Mouse (Mus musculus): ENCODE results near the gene Aar2. TPM values are rescaled to one million over a fixed set of nuclear protein-coding genes. Genes with fewer than 3 reads are reported as not detected.
"Not testable (repeated sequence)": the region's sequence is repeated elsewhere in the genome, so short reads cannot be mapped to it uniquely, and the experiment has no call there.

The Aar2 gene
- polyA plus RNA-seq (2016; fragmentation: Nextera tagmentation; extraction: Ambion mirVana), result 43.6 and 48.9 TPM in 2 replicates

GRCm38 (mm10) chr2:156547123-156547891 is at the start of gene Aar2:
Aar2 (plus strand) TSS chr2:156547584.
- WGBS, result 6% methylated on average over 39 of the region's 39 CpGs
- ATAC-seq (ENCODE audit: low FRiP score), result no peak

GRCm38 (mm10) chr2:156497915-156498314 is 49.5 kb upstream of the Aar2 start:
- H3K27ac ChIP-seq, result no peak overlapping the region
- peak; percentile 48; the same call in 1 of the 2 replicates for ATAC-seq (ENCODE audit: low FRiP score)
- H3K9ac ChIP-seq, result no peak overlapping the region
- no peak overlapping the region for H3K4me2 ChIP-seq (replicated peaks)
- WGBS, result 47% methylated on average over 5 of the region's 5 CpGs
- H3K4me3 ChIP-seq, result no peak overlapping the region
- H3K36me3 ChIP-seq, result peaks cover 57% of the 10 kb centered on the region
- peaks cover 13% of the 10 kb centered on the region for H3K4me1 ChIP-seq
- no peaks in the 10 kb centered on the region for H3K9me3 ChIP-seq (replicated peaks)
- no peaks in the 10 kb centered on the region for H3K27me3 ChIP-seq

More at GRCm38 (mm10) chr2:156547123-156547891, at the start of gene Aar2:
- Histone ChIP-seq H3K27me3 (no peaks in the 10 kb centered on the region), H3K27ac (peak within 1 kb of the TSS; percentile 64; the same call in 1 of the 2 replicates), H3K9me3 (replicated peaks) (no peaks in the 10 kb centered on the region), H3K9ac (peak within 1 kb of the TSS; percentile 87), H3K4me1 (peaks cover 11% of the 10 kb centered on the region), H3K36me3 (peaks cover 17% of the 10 kb centered on the region), H3K4me2 (replicated peaks) (peak within 1 kb of the TSS; percentile 78), H3K4me3 (peak within 1 kb of the TSS; percentile 78)

- Histone ChIP-seq H3K4me2 (replicated peaks) (no peak overlapping the region), H3K27me3 (no peaks in the 10 kb centered on the region), H3K36me3 (peaks cover 51% of the 10 kb centered on the region), H3K9me3 (replicated peaks) (no peaks in the 10 kb centered on the region), H3K9ac (no peak overlapping the region), H3K4me1 (no peaks in the 10 kb centered on the region; the same call in 1 of the 2 replicates), H3K4me3 (no peak overlapping the region), H3K27ac (no peak overlapping the region)
- WGBS, result 93% methylated on average over 1 of the region's 1 CpGs
- no peak for ATAC-seq (ENCODE audit: low FRiP score)
These were observed 46.4 kb upstream of the Aar2 start for GRCm38 (mm10) chr2:156501025-156501424.

- Histone ChIP-seq H3K9ac (no peak overlapping the region), H3K9me3 (replicated peaks) (no peaks in the 10 kb centered on the region), H3K4me2 (replicated peaks) (no peak overlapping the region), H3K27me3 (no peaks in the 10 kb centered on the region), H3K4me3 (no peak overlapping the region), H3K36me3 (peaks cover 70% of the 10 kb centered on the region), H3K4me1 (no peaks in the 10 kb centered on the region), H3K27ac (no peak overlapping the region)
- 95% methylated on average over 13 of the region's 13 CpGs for WGBS
- ATAC-seq (ENCODE audit: low FRiP score), result no peak
These were observed 41.9 kb upstream of the Aar2 start for GRCm38 (mm10) chr2:156505533-156505932.

- peaks cover 60% of the 10 kb centered on the region for H3K36me3 ChIP-seq
- no peak for ATAC-seq (ENCODE audit: low FRiP score)
- no peaks in the 10 kb centered on the region for H3K4me1 ChIP-seq
- H3K27me3 ChIP-seq, result no peaks in the 10 kb centered on the region
- no peak overlapping the region for H3K4me3 ChIP-seq
- WGBS, result 83% methylated on average over 7 of the region's 7 CpGs
- H3K4me2 ChIP-seq (replicated peaks), result no peak overlapping the region
- H3K9me3 ChIP-seq (replicated peaks), result no peaks in the 10 kb centered on the region
- no peak overlapping the region for H3K27ac ChIP-seq
- no peak overlapping the region for H3K9ac ChIP-seq
These were observed 35.4 kb upstream of the Aar2 start for GRCm38 (mm10) chr2:156512028-156512427.

GRCm38 (mm10) chr2:156512561-156512960 is 34.8 kb upstream of the Aar2 start:
- Histone ChIP-seq H3K27ac (no peak overlapping the region), H3K36me3 (peaks cover 55% of the 10 kb centered on the region), H3K4me1 (no peaks in the 10 kb centered on the region), H3K9ac (no peak overlapping the region), H3K9me3 (replicated peaks) (no peaks in the 10 kb centered on the region), H3K4me2 (replicated peaks) (no peak overlapping the region), H3K4me3 (no peak overlapping the region), H3K27me3 (no peaks in the 10 kb centered on the region)
- 70% methylated on average over 5 of the region's 6 CpGs for WGBS
- no peak for ATAC-seq (ENCODE audit: low FRiP score)

GRCm38 (mm10) chr2:156515102-156515501 is 32.3 kb upstream of the Aar2 start:
- Histone ChIP-seq H3K4me2 (replicated peaks) (no peak overlapping the region), H3K9me3 (replicated peaks) (no peaks in the 10 kb centered on the region), H3K27me3 (no peaks in the 10 kb centered on the region), H3K4me1 (no peaks in the 10 kb centered on the region), H3K4me3 (no peak overlapping the region), H3K36me3 (peaks cover 35% of the 10 kb centered on the region), H3K27ac (no peak overlapping the region), H3K9ac (no peak overlapping the region)
- WGBS, result 86% methylated on average over 9 of the region's 9 CpGs
- no peak for ATAC-seq (ENCODE audit: low FRiP score)

GRCm38 (mm10) chr2:156515565-156516185 is 31.7 kb upstream of the Aar2 start:
- Histone ChIP-seq H3K27me3 (no peaks in the 10 kb centered on the region), H3K9ac (no peak overlapping the region), H3K4me3 (no peak overlapping the region), H3K36me3 (peaks cover 31% of the 10 kb centered on the region), H3K4me2 (replicated peaks) (no peak overlapping the region), H3K4me1 (no peaks in the 10 kb centered on the region), H3K27ac (no peak overlapping the region), H3K9me3 (replicated peaks) (no peaks in the 10 kb centered on the region)
- ATAC-seq (ENCODE audit: low FRiP score), result 0 out of 2 replicates have a peak, but pooled peaks have one; percentile 31
- 29% methylated on average over 7 of the region's 7 CpGs for WGBS

- not testable (repeated sequence) for H3K27ac ChIP-seq; H3K9ac ChIP-seq; H3K4me1 ChIP-seq; H3K4me2 ChIP-seq (replicated peaks); H3K9me3 ChIP-seq (replicated peaks); H3K4me3 ChIP-seq; H3K27me3 ChIP-seq
- peak; percentile 87; the same call in 1 of the 2 replicates for ATAC-seq (ENCODE audit: low FRiP score)
- peaks cover 34% of the 10 kb centered on the region for H3K36me3 ChIP-seq
- 92% methylated on average over 2 of the region's 2 CpGs for WGBS
These were observed 30.7 kb upstream of the Aar2 start for GRCm38 (mm10) chr2:156516678-156517077.

GRCm38 (mm10) chr2:156518306-156518705 is 29.1 kb upstream of the Aar2 start:
- ATAC-seq (ENCODE audit: low FRiP score), result no peak
- Histone ChIP-seq H3K27me3 (no peaks in the 10 kb centered on the region), H3K36me3 (peaks cover 33% of the 10 kb centered on the region), H3K4me2 (replicated peaks) (no peak overlapping the region), H3K4me3 (no peak overlapping the region), H3K9me3 (replicated peaks) (no peaks in the 10 kb centered on the region), H3K4me1 (no peaks in the 10 kb centered on the region), H3K9ac (no peak overlapping the region), H3K27ac (no peak overlapping the region)
- 85% methylated on average over 6 of the region's 6 CpGs for WGBS

- H3K4me2 ChIP-seq (replicated peaks), result no peak overlapping the region
- no peak overlapping the region for H3K9ac ChIP-seq
- 88% methylated on average over 5 of the region's 5 CpGs for WGBS
- no peak overlapping the region for H3K4me3 ChIP-seq
- no peak overlapping the region for H3K27ac ChIP-seq
- ATAC-seq (ENCODE audit: low FRiP score), result no peak
- H3K4me1 ChIP-seq, result 0 out of 2 replicates have a peak, but pooled peaks cover 4% of the 10 kb centered on the region
- peaks cover 26% of the 10 kb centered on the region for H3K36me3 ChIP-seq
- no peaks in the 10 kb centered on the region for H3K9me3 ChIP-seq (replicated peaks)
- H3K27me3 ChIP-seq, result no peaks in the 10 kb centered on the region
These were observed 27.8 kb upstream of the Aar2 start for GRCm38 (mm10) chr2:156519584-156519983.

GRCm38 (mm10) chr2:156522994-156523393 is 24.4 kb upstream of the Aar2 start:
- Histone ChIP-seq H3K9me3 (replicated peaks) (no peaks in the 10 kb centered on the region), H3K27ac (no peak overlapping the region), H3K27me3 (no peaks in the 10 kb centered on the region), H3K4me3 (no peak overlapping the region), H3K4me1 (0 out of 2 replicates have a peak, but pooled peaks cover 4% of the 10 kb centered on the region), H3K36me3 (peaks cover 33% of the 10 kb centered on the region; the same call in 1 of the 2 replicates), H3K4me2 (replicated peaks) (no peak overlapping the region), H3K9ac (no peak overlapping the region)
- WGBS, result 86% methylated on average over 11 of the region's 11 CpGs
- no peak for ATAC-seq (ENCODE audit: low FRiP score)

All from hindbrain, embryonic 12.5 days (tissue).